Mouse (Mus musculus): ENCODE measurements at regions not wholly inside any gene's neighbourhood (a gene's known extent, or its start where the extent isn't known, plus 50 kb on each side); places are given as distances from the start of the nearest gene placed in this dataset.

DNA sequence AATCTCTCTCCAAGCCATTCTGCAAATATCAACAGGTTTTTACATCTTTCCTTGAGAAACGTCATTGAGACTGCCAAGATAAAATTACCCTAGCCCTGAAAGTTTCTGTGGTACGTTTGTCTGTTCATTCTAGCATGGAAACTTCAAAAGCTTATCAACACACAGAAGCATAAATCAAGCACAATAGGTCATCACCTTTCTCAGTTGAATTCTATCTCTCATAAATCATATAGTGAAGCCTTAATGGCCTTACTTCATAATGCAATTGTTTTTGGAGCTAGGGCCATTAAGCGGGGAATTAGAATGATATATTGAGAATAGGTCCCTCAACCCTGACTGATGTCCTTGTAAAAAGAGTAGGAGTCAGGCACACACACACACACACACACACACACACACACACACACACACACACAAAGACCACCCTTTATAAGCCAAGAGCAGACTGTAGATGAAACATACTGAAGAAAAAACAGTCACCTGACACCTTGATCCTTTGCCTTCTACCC is 166.5 kb upstream of the Cenpe start:
- Histone ChIP-seq H3K4me3 (ENCODE audit: low read depth, low read length) (no peak overlapping the region), H3K27ac (ENCODE audit: low read depth, low read length) (no peak overlapping the region), H3K9me3 (ENCODE audit: control insufficient read depth) (no peaks in the 10 kb centered on the region), H3K4me2 (replicated peaks; ENCODE audit: low read depth) (no peak overlapping the region), H3K4me1 (replicated peaks; ENCODE audit: control insufficient read depth, insufficient read depth, low read length) (no peaks in the 10 kb centered on the region), H3K9ac (ENCODE audit: low read depth, low read length) (no peak overlapping the region), H3K36me3 (ENCODE audit: control insufficient read depth, insufficient read depth) (no peaks in the 10 kb centered on the region), H3K27me3 (replicated peaks; ENCODE audit: control insufficient read depth, insufficient read depth, low read length) (no peaks in the 10 kb centered on the region)
- TF ChIP-seq CTCF (IDR thresholded peaks at IDR 0.05; ENCODE audit: low read depth): no peak
- ATAC-seq: no peak
- 31% methylated on average over 3 of the region's 3 CpGs for WGBS

DNA sequence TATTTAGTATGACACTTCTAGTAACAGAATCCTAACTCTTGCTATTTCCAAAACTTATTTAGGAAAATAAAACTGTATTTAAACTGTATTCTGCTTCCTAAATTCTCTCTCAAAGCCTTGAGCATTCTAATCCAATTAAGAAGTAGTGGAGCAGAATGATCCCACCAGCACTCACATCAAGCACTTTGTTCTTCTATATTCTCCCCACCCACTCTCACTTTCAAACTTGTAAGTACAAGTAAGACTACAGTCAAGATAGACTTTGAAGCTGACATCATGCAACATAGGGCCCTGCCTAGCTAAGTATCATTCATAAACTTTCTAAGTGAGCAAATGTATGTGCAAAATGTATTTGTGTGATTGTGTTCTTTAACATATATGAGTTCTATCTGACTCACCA is 120.8 kb upstream of the Cenpe start:
- no peak overlapping the region for H3K4me2 ChIP-seq (replicated peaks; ENCODE audit: low read depth)
- no peaks in the 10 kb centered on the region for H3K36me3 ChIP-seq (ENCODE audit: control insufficient read depth, insufficient read depth)
- no peaks in the 10 kb centered on the region for H3K27me3 ChIP-seq (replicated peaks; ENCODE audit: control insufficient read depth, insufficient read depth, low read length)
- no peak overlapping the region for H3K4me3 ChIP-seq (ENCODE audit: low read depth, low read length)
- H3K4me1 ChIP-seq (replicated peaks; ENCODE audit: control insufficient read depth, insufficient read depth, low read length): no peaks in the 10 kb centered on the region
- no peak for TF ChIP-seq CTCF (IDR thresholded peaks at IDR 0.05; ENCODE audit: low read depth)
- ATAC-seq: no peak
- H3K27ac ChIP-seq (ENCODE audit: low read depth, low read length): no peak overlapping the region
- H3K9me3 ChIP-seq (ENCODE audit: control insufficient read depth): no peaks in the 10 kb centered on the region
- H3K9ac ChIP-seq (ENCODE audit: low read depth, low read length): no peak overlapping the region

DNA sequence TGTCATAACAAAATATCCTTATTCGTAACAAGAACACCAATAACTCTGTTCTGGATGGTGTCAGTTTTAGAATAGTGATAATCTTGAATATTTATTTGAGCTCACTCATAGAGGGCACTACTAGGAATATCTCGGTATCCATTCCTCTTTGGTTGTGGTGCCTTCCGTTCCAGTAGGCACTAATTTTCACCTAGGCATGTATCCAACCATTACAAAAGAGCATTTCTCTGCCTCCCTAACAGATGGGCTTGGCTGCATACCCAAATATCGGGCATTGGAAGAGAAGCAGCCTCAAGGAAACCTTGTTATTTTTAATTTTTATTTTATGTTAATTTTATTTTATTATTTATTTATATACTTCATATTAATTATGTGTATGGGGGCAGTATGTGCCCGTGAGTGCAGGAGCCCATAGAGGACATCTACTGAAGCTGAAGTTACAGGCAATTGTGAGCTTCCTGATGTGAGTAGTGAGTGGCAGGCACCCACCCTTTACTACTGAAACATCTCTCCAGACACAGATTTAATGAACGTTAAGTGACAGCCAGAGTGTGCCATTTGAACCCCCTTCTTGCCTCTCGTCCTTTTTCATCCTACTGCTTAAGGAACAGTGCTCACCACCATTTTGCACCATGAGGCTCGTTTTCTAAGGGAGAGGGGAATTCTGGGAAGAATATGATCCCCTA is 111.3 kb upstream of the Cenpe start:
- H3K4me2 ChIP-seq (replicated peaks; ENCODE audit: low read depth): no peak overlapping the region
- WGBS: 83% methylated on average over 8 of the region's 8 CpGs
- no peak overlapping the region for H3K27ac ChIP-seq (ENCODE audit: low read depth, low read length)
- no peak overlapping the region for H3K4me3 ChIP-seq (ENCODE audit: low read depth, low read length)
- no peak for TF ChIP-seq CTCF (IDR thresholded peaks at IDR 0.05; ENCODE audit: low read depth)
- no peak overlapping the region for H3K9ac ChIP-seq (ENCODE audit: low read depth, low read length)
- no peaks in the 10 kb centered on the region for H3K36me3 ChIP-seq (ENCODE audit: control insufficient read depth, insufficient read depth)
- H3K27me3 ChIP-seq (replicated peaks; ENCODE audit: control insufficient read depth, insufficient read depth, low read length): no peaks in the 10 kb centered on the region
- no peaks in the 10 kb centered on the region for H3K9me3 ChIP-seq (ENCODE audit: control insufficient read depth)
- ATAC-seq: no peak
- H3K4me1 ChIP-seq (replicated peaks; ENCODE audit: control insufficient read depth, insufficient read depth, low read length): no peaks in the 10 kb centered on the region
